Mouse (Mus musculus) heart, postnatal 25 days (tissue): ENCODE measurements around the gene Rnf223. TPM values are rescaled to one million over a fixed set of nuclear protein-coding genes. Genes with fewer than 3 reads are reported as not detected.
"Not testable (repeated sequence)": the region's sequence is repeated elsewhere in the genome, so short reads cannot be mapped to it uniquely, and the experiment has no call there.

Source experiments
- DNase-seq: peaks from one replicate; pipeline ENCODE4 v3.0.0; 2022; ENCODE audit warnings: low spot score
- intact Hi-C: fragments of 180-260 bp; cut with DNase I; formaldehyde crosslinking; loops from one replicate; pipeline ENCODE4 v1.15.1; 2025
- total RNA-seq, 2 experiments: library from RNA; stranded (reverse); gene quantifications; 2 replicates each; pipeline ENCODE4 v1.2.3; 2021

The Rnf223 gene
- total RNA-seq, 2 experiments from 2014 or later, result 0.10 TPM; not detected in 1

- DNase-seq, result no peak
- intact Hi-C loops, result no loop called here
Measured at GRCm38 (mm10) chr4:156125393-156125792, 4.9 kb upstream of the Rnf223 start.

GRCm38 (mm10) chr4:156126841-156127240, 3.5 kb upstream of the Rnf223 start:
- intact Hi-C loops, result no loop called here
- DNase-seq, result no peak

- intact Hi-C loops, result no loop called here
- no peak for DNase-seq
Measured at GRCm38 (mm10) chr4:156128746-156129145, 1.6 kb upstream of the Rnf223 start.

- no peak for DNase-seq
- intact Hi-C loops, result no loop called here
Measured at GRCm38 (mm10) chr4:156130940-156131339, 627 bp downstream of the Rnf223 start.

- intact Hi-C loops, result no loop called here
Measured at GRCm38 (mm10) chr4:156133334-156133733, 3.0 kb downstream of the Rnf223 start.

GRCm38 (mm10) chr4:156133943-156134605, 3.8 kb downstream of the Rnf223 start:
- intact Hi-C loops, result no loop called here
- no peak for DNase-seq

More at GRCm38 (mm10) chr4:156133334-156133733, 3.0 kb downstream of the Rnf223 start:
- no peak for DNase-seq

- no peak for DNase-seq
- intact Hi-C loops, result no loop called here
Measured at GRCm38 (mm10) chr4:156135112-156135511, 4.8 kb downstream of the Rnf223 start.

- intact Hi-C loops, result no loop called here
- no peak for DNase-seq
Measured at GRCm38 (mm10) chr4:156135801-156136200, 5.5 kb downstream of the Rnf223 start.

GRCm38 (mm10) chr4:156136285-156137100, 6.2 kb downstream of the Rnf223 start:
- intact Hi-C loops, result no loop called here
- no peak for DNase-seq

- DNase-seq, intact Hi-C loops: not testable (repeated sequence)
Measured at GRCm38 (mm10) chr4:156150887-156151286, 20.6 kb downstream of the Rnf223 start.

GRCm38 (mm10) chr4:156154771-156155170, 24.5 kb downstream of the Rnf223 start:
- intact Hi-C loops, result no loop called here
- DNase-seq, result no peak

- intact Hi-C loops, result no loop called here
- DNase-seq, result no peak
Measured at GRCm38 (mm10) chr4:156166477-156166876, 36.2 kb downstream of the Rnf223 start.

- intact Hi-C loops, result no loop called here
- peak; percentile 0 for DNase-seq
Measured at GRCm38 (mm10) chr4:156168611-156169010, 38.3 kb downstream of the Rnf223 start.

GRCm38 (mm10) chr4:156169129-156169528, 38.8 kb downstream of the Rnf223 start:
- no peak for DNase-seq
- intact Hi-C loops, result no loop called here

GRCm38 (mm10) chr4:156171828-156172227, 41.5 kb downstream of the Rnf223 start:
- intact Hi-C loops, result no loop called here
- DNase-seq, result peak; percentile 32

GRCm38 (mm10) chr4:156177630-156178029, 47.3 kb downstream of the Rnf223 start:
- intact Hi-C loops, result no loop called here
- DNase-seq, result no peak

Other genes with a start within 250 kb of the Rnf223 start
- gene Pusl1, start 238.7 kb upstream of the Rnf223 start, total RNA-seq, result 10 to 100 TPM; 12.8 to 13.8 TPM
- 10 to 100 TPM; 11.7 to 18.0 TPM for gene Acap3, start 238.7 kb upstream of the Rnf223 start, total RNA-seq
- gene Ube2j2, start 186.7 kb upstream of the Rnf223 start, total RNA-seq, result 10 to 100 TPM; 50.7 to 60.2 TPM
- 10 to 100 TPM; 13.3 to 14.6 TPM for gene C1qtnf12, start 168.2 kb upstream of the Rnf223 start, total RNA-seq
- 1 to 10 TPM; 2.4 to 2.7 TPM for gene B3galt6, start 137.9 kb upstream of the Rnf223 start, total RNA-seq
- gene Sdf4, start 137.6 kb upstream of the Rnf223 start, total RNA-seq, result 10 to 100 TPM; 77.3 to 81.8 TPM
- under 1 TPM in 1 of 2 experiments, not detected in 1; 0.23 TPM for gene Tnfrsf4, start 116.7 kb upstream of the Rnf223 start, total RNA-seq
- under 1 TPM in 1 of 2 experiments, not detected in 1; 0.34 TPM for gene Tnfrsf18, start 104.3 kb upstream of the Rnf223 start, total RNA-seq
- gene Ttll10, start 71.1 kb upstream of the Rnf223 start, total RNA-seq, result not detected
- gene 9430015G10Rik, start 20.5 kb upstream of the Rnf223 start, total RNA-seq, result 1 to 10 TPM; 3.3 to 3.6 TPM
- gene Agrn, start 67.0 kb downstream of the Rnf223 start, total RNA-seq, result 10 to 100 TPM; 35.3 to 40.4 TPM
- gene Isg15, start 70.3 kb downstream of the Rnf223 start, total RNA-seq, result 1 to 10 TPM; 3.2 to 4.5 TPM
- 1 to 10 TPM; 6.3 to 6.9 TPM for gene AW011738, start 72.8 kb downstream of the Rnf223 start, total RNA-seq
- 100 to 1,000 TPM; 227 to 246 TPM for gene Perm1, start 85.4 kb downstream of the Rnf223 start, total RNA-seq
- 10 to 100 TPM; 10.5 to 10.6 TPM for gene Plekhn1, start 104.3 kb downstream of the Rnf223 start, total RNA-seq
- gene Noc2l, start 105.5 kb downstream of the Rnf223 start, total RNA-seq, result 10 to 100 TPM; 22.6 to 22.9 TPM
- not detected for gene Samd11, start 125.1 kb downstream of the Rnf223 start, total RNA-seq
- gene Vmn2r-ps159, start 200.6 kb downstream of the Rnf223 start, total RNA-seq, result not detected